Mouse (Mus musculus) mouse embryonic stem cell (cell line): ENCODE measurements around the gene Mybph.

Experiments
- in situ Hi-C, 2 experiments: fragments of 300-500 bp; cut with MboI; formaldehyde crosslinking; loops; 1 replicate in 1 of 2; 3 replicates in 1 of 2; pipeline ENCODE4 v1.14.3; 2019 to 2020; ENCODE audit warnings: low sequenced_read_pairs in 2 of 2, low pct_unique_long_range_greater_than_20kb in 1 of 2, mixed read lengths in 1 of 2; ENCODE audit not compliant: unreplicated experiment in 1 of 2

The Mybph gene

DNA sequence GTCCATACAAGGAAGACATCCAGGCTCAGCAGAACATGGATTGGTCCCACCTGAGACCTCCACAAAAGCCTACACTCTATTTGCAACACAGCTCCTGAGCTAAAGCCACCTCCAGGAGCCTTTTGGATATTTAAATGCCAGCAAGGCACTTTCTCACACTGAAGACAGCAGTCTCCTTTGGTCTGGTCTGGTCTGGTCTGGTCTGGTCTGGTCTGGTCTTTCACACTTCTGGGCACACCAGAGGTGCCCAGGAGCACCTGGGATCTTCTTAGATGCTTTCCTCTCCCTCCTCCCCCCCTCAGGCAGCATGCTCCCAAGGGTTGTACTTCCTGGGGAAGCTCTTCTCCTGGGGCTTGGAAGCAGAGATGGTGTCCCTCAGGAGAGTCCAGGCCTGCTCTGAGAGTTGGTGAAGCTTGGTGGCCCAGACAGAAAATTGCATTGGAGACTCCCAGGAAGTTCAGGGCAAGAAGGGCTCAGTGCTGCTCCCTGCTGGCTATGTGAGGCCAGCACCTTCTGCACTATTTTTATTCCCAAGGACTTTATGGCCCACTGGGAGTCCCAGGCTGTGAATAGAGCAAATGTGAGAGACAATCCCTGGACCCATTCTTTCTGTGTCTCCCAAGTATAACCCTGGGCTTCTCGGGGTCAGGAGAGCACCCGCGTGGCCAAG is 8.6 kb downstream of the Mybph start:
- in situ Hi-C loops = no loop called here

DNA sequence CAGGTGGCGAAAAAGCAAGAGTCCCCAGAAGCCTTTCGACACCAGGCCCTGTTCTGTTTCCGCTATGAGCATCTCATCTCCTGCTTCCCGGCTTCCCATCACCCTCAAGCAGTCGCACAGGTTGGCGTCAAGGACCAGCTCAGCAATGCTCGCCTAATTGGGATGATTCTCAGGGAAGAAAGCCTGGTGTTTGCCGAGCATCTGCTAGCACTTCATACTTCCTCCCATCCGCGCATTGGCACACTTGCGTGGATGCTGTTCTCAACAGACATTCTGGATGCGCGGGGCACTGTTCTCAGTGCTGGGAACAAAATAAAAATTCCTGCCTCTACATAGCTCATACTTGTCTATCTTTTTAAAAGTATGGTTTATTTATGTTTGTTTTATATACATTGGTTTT is 11.0 kb downstream of the Mybph start:
- in situ Hi-C loops = no loop called here

DNA sequence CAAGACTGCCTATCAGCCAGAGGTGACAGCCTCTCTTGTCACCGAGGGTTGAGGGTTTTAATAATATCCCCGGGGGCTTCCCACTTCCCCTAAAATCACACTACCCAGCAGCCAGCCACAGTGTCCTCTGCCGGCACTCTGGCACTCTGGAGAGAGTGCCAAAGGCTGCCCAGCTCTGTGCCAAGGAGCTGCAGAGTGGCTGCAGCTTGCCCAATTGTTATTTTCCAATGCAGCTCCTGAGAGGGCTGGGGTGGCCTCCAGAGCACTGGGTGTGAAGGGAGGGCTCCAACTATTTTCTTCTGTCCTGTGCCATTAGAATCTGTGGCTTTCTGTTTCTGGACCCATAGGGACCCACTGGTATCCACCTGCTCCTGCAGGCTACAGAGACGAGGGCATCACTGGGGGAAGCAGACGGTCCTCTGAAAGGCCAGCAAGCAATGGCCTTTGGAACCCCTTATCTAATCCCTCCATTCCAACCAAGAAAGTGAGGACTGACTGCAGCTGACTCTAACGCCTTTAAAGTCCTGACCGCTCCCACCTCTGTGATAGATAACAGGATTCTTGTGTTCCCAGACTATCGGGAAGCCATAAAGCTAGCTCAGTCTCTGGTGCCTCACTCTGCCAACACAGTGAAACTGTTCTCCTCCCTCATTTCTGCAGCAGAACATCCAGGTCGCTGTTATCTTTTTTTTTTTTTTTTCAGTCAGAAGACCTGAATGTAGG is 12.2 kb downstream of the Mybph start:
- in situ Hi-C loops = no loop called here

DNA sequence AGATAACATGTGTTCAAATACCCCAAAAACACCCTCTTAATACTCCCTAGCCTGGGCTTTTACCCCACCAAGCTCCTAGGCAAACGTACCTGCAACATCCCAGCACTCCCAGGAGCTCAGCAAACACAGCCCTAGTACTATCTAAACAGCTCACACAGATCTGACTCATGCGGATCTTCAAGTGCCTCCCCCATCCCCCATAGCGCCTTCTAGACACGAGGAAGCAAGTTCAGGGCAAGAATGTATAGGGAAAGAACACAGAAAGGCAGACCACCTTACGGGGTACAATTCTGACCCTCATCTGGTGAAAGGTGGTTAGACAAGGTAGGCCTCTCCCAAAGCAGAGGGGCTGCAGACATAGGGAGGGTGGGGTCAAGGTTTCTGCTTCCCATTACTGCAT is 12.8 kb downstream of the Mybph start:
- in situ Hi-C loops = no loop called here

DNA sequence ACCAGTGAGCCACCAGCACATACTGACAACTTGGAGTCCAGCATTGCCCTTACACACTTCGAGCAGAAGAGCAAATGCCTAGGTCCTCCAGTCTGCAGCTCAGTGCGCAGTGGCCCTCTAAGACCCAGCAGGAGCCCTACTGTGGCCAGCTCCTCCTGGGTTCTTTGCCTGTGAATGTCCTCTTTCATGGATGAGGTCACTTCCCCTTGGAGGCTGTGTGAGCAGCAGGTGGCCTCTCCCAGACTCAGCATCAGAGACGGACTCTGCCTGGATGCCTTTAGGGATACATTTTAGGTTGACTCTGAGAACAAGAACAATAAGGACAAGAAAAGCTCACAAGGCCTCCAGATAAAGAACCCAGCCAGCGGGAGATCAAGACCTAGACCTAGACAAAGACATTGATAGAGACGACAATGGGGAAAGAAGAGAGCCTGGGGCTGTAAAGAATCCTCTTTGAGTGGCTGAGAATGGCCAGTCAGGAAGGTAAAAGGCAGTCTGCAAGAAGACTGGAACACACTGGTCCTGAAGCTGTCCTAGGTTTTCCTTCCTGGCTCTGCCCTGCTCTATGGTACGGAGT is 17.0 kb downstream of the Mybph start:
- in situ Hi-C loops = no loop called here

DNA sequence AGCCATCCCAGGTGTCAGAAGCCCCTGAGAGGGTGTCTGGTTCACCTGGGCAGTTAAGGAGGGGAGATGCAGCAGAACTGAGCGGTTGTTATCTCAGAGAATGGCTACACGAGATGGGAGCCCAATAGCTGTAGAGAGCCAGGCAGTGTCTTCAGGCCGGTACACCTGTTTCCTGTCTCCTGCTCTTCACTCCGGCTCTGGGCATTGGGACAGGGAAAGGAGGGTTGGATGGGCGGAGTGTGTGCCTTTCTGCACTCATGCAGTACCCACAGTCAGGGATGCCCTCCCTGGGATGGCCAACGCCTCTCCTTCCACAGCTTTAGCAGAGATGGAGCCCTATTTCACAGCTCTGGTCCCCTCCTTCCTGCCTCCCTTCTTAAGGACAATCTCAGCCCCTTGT is 17.8 kb downstream of the Mybph start:
- in situ Hi-C loops = no loop called here

DNA sequence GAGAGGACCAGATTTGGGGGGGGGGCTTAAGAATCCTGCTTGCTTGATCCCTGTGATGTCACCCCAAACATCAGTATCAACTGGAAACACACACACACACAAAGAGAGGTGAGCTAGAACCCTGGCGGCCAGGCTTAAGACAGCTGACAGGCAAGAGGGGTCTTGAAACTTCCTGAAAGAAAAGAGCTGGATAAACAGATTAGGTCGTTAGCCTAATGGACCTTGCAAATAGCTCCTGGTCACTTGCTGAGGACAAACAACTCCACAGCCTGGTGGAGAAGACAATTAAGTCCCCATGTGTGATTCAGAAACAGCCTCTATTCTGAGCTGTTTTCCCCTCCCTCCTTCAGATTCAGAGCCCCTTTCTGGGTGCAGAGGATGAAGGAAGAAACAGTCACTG is 18.4 kb downstream of the Mybph start:
- in situ Hi-C loops = no loop called here

DNA sequence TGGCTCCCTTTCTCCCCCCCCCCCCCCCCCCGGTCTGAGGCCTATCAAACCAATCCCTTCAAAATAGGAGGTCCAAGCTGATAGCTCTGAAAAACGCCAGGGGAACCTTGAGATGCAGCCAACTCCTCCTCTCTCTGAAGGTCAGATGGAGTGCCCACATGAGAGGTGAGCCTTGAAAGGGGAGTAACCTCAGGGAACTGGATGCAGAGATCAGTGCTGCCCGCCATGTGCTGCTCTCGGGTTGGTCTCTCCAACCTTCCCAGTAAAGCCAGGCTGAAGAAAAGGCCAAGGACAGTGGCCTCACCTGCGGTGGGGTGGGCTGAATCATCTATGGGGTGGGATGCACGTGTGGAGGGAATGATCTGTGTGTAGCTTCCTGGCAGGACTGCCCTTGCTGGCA is 19.1 kb downstream of the Mybph start:
- in situ Hi-C loops = no loop called here

DNA sequence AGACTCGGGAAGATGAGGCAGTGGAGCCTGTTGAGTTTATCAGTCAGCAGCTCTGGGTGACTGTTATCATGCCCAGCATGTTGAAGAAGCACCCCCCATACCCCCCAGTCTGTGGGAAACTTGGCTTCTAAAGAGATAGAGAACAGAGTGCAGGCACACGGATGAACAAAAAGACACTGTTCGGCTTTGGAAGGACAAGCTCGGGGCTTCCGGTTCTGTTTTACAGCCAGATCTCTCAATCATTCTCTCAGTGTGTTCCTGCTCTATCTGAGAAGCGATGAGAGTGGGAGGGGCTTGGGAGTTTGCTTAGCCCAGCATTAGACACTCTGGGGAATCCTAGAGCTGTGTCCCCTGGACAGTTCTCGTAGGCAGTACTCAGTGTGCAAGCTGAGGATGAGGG is 20.2 kb downstream of the Mybph start:
- in situ Hi-C loops = no loop called here

DNA sequence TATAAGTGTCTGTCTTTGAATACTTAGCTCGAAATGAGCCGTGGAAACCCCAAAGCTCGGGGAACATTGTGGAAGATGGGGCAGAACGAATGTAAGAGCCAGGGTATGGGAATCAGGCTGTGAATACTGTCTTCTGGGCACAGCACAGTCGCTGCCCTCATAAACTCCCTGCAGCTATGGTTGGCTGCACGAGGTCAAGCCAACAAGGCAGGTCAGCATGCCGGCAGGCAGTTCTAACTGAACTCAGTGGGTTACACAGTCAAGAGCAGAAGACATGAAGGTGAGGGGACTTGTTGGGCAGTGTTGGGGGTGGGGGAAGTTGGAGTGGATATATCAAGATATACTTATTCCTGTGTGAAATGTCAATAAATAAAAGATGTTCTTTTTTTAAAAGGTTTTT is 21.8 kb downstream of the Mybph start:
- in situ Hi-C loops = no loop called here

DNA sequence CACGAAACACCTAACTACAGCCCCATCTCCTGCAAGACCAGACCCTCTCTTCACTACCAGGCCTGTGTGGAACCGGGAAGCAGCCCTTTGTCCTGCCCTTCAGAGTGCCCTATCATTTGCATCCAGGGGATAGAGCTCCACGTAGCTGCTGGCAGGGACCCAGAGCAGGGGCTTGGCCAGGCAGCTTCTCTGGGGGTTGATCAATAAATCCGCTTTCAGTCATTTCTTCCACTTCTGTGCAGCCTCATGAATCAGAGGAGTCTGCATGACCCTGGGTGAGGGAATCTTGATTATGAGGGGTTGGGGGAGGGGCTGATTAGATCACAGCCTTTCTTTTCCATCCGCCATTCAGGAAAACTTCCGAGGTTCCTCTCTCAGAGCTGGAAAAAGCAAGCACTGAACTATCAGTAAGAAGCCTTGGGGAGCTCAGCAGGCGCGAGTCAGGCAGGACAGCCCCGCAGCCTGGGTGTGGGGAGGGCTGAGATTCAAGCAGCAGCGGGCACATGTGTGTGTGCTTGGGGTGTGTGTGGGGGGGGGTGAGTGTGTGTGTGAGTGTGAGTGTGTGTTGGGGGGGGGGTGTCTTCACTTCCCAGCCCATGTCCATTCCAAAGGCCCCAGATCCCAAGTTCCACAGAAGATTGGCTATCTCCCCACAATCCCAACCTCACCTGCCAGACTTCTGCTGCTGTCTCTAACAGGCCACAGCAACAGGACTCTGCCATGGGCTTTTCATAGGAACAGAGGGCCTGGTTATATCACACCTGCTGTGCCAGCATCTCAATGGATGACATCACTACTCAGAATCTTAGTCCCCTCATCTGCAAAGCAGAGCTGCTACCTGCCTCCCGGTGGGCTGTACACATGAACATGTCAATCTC is 22.7 kb downstream of the Mybph start:
- in situ Hi-C loops = no loop called here

DNA sequence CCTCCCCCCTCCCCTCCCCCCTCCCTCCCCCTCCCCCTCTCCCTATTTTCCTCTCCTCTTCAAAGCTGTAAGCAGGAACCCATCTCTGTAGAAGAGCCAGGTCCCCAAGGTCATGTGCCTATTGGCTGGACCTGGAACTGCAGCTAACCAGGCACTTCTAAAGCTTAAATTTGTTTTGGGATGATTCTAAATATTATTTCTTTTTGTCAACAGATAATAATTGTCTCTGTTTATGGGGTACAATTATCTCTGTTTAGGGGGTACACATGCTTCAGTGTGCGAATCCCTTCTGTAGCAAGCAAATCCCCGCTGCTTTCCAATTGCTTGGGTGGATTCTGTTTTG is 23.4 kb downstream of the Mybph start:
- in situ Hi-C loops = no loop called here

DNA sequence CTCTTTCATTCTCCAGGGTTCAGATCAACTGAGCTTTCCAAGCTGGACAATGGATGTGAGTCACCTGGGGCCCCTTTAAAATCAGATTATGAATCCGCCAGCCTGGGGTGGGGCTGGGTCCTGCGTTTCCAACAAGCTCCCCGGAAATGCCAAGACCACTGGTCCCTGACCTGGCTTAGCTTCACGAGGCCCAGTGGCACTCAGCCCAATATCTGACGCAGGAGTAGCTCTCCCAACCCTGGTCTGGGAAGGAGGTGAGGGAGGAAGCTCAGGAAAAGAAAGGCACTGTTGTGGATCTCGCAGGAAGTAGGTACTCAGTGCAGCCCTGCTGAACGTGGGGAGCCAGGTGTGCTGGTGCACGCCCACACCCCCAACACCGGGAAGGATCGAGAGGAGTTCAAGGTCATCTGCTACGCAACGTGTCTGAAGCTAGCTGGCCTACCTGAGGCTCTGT is 23.8 kb downstream of the Mybph start:
- in situ Hi-C loops = no loop called here

DNA sequence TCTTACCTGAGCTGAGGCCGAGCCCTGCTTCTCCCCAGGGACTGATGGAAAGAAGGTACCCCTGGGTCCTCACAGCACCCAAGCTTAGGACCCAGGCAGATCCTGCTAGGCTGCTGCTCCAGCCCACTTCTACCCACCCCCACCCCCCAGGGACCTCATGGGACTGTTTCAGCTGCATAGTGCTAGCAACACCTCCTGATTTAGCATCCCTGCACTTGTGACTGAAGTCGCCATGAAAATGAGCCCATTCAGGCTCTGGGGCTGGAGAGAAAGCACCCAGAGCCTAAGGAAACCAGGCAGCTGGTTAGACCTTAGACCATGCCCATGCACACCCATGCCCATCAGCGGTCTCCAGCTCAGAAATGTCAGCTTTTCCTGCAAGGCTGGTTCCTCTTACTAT is 24.7 kb downstream of the Mybph start:
- in situ Hi-C loops = no loop called here

DNA sequence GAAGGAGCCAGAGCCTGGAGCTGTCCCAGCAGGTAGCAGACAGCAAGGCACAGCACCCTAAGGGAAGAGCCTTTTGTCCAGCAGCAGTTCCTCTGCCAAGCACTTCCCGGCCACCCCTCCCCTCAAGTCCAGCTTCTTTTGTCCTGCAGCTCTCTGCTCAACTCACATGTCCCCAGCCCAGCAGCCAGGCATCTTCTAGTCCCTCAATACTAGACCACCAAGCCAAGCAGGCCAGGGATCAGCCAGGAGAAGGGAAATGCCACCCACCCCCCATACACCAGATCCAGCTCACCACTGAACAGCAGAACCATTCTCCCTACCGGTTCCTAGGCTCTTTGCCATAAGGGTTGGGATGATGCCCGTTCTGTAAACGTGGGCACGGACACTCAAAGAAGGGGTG is 26.4 kb downstream of the Mybph start:
- in situ Hi-C loops = no loop called here

DNA sequence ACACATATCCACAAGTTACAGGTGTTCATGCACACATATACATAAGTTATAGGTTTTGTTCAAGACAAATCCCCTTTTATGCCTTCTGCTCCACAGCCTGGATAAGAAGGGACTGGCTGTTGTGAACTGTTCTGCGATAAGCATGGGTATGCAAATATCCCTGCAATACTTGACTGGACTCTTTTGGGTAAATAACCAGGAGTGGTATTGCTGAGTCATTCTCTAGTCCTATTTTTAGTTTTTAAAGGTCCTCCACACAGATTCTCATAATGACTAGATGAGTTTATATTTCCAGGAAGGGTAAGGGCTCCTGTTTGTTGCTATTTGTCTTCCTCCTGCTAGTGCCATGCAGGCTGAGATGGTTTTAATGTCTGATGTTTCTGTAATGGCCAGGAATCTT is 27.9 kb downstream of the Mybph start:
- in situ Hi-C loops = no loop called here

DNA sequence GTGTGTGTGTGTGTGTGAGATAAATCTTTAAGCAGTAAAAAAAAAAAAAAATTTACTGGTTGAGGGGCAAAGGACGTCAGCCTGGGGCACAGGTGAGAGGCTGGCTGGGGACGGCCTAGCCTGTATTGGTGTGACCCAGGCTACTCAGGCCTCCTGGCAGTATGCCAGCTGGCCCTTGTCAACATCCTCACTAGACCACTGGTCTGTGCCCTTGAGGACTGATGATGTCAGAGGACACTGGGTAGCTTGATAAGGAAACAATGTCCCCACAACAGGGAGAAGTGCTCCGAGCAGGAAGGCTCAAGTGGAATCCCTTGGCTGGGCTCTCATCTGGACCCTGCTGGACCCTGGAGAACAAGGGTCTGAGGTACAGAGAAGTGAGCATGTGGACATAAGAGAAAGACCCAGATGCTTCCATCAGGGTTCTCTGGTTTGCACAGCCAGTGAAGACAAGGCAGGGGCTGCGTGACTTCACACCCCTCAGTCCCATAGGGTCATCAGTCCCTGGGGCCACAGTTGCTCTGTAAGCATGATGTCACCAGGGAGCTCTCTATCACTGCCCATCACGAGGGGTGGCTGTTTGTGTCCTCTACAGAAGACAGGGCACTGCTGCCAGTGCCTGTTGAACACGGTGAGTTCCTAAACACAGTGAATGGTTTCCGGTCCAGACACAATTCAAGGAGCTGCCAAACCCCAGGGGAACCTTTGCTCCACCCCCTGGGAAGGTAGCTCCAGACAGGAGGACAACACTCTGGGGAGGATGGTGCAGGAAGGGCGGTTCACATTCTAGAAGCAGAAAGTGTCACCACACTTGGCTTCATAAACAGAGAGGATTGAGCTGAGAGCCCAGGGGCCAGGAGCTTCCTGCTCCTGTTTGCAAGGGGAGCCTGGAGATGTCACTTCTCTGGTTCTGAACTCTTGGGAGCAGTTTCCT is 29.1 kb downstream of the Mybph start:
- in situ Hi-C loops = no loop called here

DNA sequence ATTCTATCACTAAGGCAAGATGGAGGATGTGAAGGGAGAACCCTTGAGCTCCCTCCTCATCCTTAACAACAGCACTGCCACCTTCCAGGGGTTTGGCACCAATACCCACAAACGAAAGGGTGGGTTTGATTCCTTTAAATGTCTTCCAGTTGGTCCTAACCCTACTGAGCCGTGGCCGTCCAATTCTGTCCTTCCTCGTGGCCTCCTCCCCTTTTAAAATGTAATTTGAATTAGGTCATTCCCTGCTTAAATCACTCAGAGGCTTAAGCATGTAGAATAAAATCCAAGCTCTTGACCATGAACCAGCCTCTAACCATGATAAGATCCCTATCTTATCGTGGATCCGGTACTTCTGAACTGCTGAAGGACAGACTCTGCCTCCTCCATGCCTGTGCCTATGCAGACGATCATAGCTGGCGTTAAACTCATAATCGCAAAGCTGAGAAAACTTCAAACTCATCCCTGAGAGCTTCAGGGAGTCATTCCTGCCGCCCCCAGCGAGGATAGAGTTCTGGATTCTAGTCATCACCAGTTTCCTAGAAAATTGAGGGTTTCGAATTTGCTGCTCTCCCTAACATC is 31.5 kb downstream of the Mybph start:
- in situ Hi-C loops = no loop called here
